Mouse (Mus musculus) bone marrow macrophage, adult 2 months (primary cell): Measurements from ENCODE around the gene Vcam1.

ENCODE experiments used
- CTCF ChIP-seq: IDR thresholded peaks from 2 replicates; pipeline ENCODE4 v1.5.1; 2012; ENCODE audit warnings: low read depth, mild to moderate bottlenecking, low read length, moderate library complexity
- POLR2A ChIP-seq: IDR thresholded peaks from 2 replicates; pipeline ENCODE4 v1.6.1; 2012; ENCODE audit warnings: mild to moderate bottlenecking, low read depth, low read length, borderline replicate concordance

DNA sequence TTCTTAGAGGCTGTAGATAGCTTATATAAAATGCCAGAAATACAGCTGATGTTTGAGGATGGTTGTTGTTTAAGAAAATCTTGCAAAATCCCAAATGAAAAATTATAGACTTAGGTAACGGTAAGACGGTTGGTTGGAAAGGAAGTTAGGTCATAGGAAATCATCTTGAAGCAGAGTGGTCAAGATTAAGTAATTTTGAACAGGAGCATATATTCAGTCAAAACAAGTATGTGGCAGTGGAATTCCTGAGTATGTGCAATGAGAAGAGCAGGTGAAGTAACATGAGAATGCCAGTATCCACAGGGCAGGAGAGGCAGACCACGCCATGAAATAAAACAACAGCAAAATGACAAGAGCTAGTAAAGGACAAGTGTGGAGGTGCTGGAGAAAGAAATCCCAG lies 5.7 kb downstream of the Vcam1 start:
- TF ChIP-seq POLR2A = no peak
- no peak for TF ChIP-seq CTCF
